Mouse (Mus musculus) midbrain, embryonic 12.5 days (tissue): Measurements from ENCODE around the gene Clgn. TPM values are rescaled to one million over a fixed set of nuclear protein-coding genes. Genes with fewer than 3 reads are reported as not detected.
"Not testable (repeated sequence)": the region's sequence is repeated elsewhere in the genome, so short reads cannot be mapped to it uniquely, and the experiment has no call there.

ENCODE experiments used
- ATAC-seq: fragments of 200-750 bp; cut with Nextera tagmentation; 2 replicates; pipeline ENCODE4 v1.8.0; 2017; ENCODE audit warnings: low read depth, moderate TSS enrichment, moderate library complexity; ENCODE audit not compliant: low FRiP score
- H3K27ac ChIP-seq: fragments of 300-500 bp; sonication (generic); replicated peaks from 2 replicates; pipeline ENCODE4 v1.5.1; 2016; ENCODE audit warnings: mild to moderate bottlenecking
- H3K27me3 ChIP-seq: fragments of 300-500 bp; sonication (generic); 2 replicates; pipeline ENCODE4 v1.6.1; 2016; ENCODE audit warnings: mild to moderate bottlenecking
- H3K36me3 ChIP-seq: fragments of 300-500 bp; sonication (generic); 2 replicates; pipeline ENCODE4 v1.6.1; 2016
- H3K4me1 ChIP-seq: fragments of 300-500 bp; sonication (generic); 2 replicates; pipeline ENCODE4 v1.6.1; 2016
- H3K4me2 ChIP-seq: fragments of 300-500 bp; sonication (generic); replicated peaks from 2 replicates; pipeline ENCODE4 v1.6.1; 2016; ENCODE audit warnings: mild to moderate bottlenecking, moderate library complexity
- H3K4me3 ChIP-seq: fragments of 300-500 bp; sonication (generic); 2 replicates; pipeline ENCODE4 v1.5.1; 2016; ENCODE audit warnings: mild to moderate bottlenecking
- H3K9ac ChIP-seq: fragments of 300-500 bp; sonication (generic); replicated peaks from 2 replicates; pipeline ENCODE4 v1.6.1; 2016; ENCODE audit warnings: mild to moderate bottlenecking, moderate library complexity
- H3K9me3 ChIP-seq: fragments of 300-500 bp; sonication (generic); 2 replicates; pipeline ENCODE4 v1.6.1; 2016; ENCODE audit warnings: mild to moderate bottlenecking
- WGBS: fragments of 180-500 bp; shearing (Covaris S2); methylation state at CpG from one replicate; pipeline ENCODE4 v1.1.7; 2016; 5-methylcytosine and 5-hydroxymethylcytosine counted together
- polyA plus RNA-seq: library from polyadenylated mRNA; unstranded; fragments of >200 nt; fragmentation: Nextera tagmentation; extraction: Ambion mirVana; gene quantifications from 2 replicates; pipeline ENCODE4 v1.2.1, GENCODE M21; 2016

The Clgn gene
- polyA plus RNA-seq, 1 experiment from 2014 or later = 5.9 TPM

- no peaks in the 10 kb centered on the region for H3K36me3 ChIP-seq
- no peaks in the 10 kb centered on the region for H3K27me3 ChIP-seq
- H3K4me3 ChIP-seq = no peak overlapping the region
- no peak overlapping the region for H3K4me2 ChIP-seq
- H3K4me1 ChIP-seq = no peaks in the 10 kb centered on the region
- no peak overlapping the region for H3K9ac ChIP-seq
- 76% methylated on average over 11 of the region's 11 CpGs for WGBS
- ATAC-seq = no peak
- H3K27ac ChIP-seq = no peak overlapping the region
- H3K9me3 ChIP-seq = no peaks in the 10 kb centered on the region
Observed at GRCm38 (mm10) chr8:83426104-83426759, 36.6 kb downstream of the Clgn start.

- WGBS = 84% methylated on average over 7 of the region's 7 CpGs
- Histone ChIP-seq H3K36me3 (no peaks in the 10 kb centered on the region), H3K4me3 (no peak overlapping the region), H3K27ac (no peak overlapping the region), H3K9me3 (no peaks in the 10 kb centered on the region), H3K27me3 (no peaks in the 10 kb centered on the region), H3K4me2 (no peak overlapping the region), H3K9ac (no peak overlapping the region), H3K4me1 (no peaks in the 10 kb centered on the region)
- no peak for ATAC-seq
Observed at GRCm38 (mm10) chr8:83426949-83427348, 37.3 kb downstream of the Clgn start.

- H3K9me3 ChIP-seq, H3K4me2 ChIP-seq, H3K27me3 ChIP-seq, H3K27ac ChIP-seq, H3K4me3 ChIP-seq, H3K9ac ChIP-seq, ATAC-seq, H3K4me1 ChIP-seq: not testable (repeated sequence)
- 87% methylated on average over 3 of the region's 3 CpGs for WGBS
- H3K36me3 ChIP-seq = peaks cover 11% of the 10 kb centered on the region
Observed at GRCm38 (mm10) chr8:83428621-83429020, 39.0 kb downstream of the Clgn start.

- no peaks in the 10 kb centered on the region for H3K4me1 ChIP-seq
Observed at GRCm38 (mm10) chr8:83429071-83429524, 39.4 kb downstream of the Clgn start.

GRCm38 (mm10) chr8:83437077-83437476, 47.4 kb downstream of the Clgn start:
- Histone ChIP-seq H3K4me1 (peaks cover 14% of the 10 kb centered on the region), H3K36me3 (peaks cover 31% of the 10 kb centered on the region), H3K4me3 (no peak overlapping the region), H3K27me3 (no peaks in the 10 kb centered on the region), H3K4me2 (no peak overlapping the region), H3K9ac (no peak overlapping the region), H3K27ac (no peak overlapping the region), H3K9me3 (no peaks in the 10 kb centered on the region)
- ATAC-seq = no peak
- WGBS = 95% methylated on average over 1 of the region's 1 CpGs

More at GRCm38 (mm10) chr8:83429071-83429524, 39.4 kb downstream of the Clgn start:
- H3K4me3 ChIP-seq = no peak overlapping the region
- no peaks in the 10 kb centered on the region for H3K27me3 ChIP-seq
- no peak overlapping the region for H3K27ac ChIP-seq
- H3K4me2 ChIP-seq = no peak overlapping the region
- no peaks in the 10 kb centered on the region for H3K9me3 ChIP-seq
- ATAC-seq = no peak
- no peak overlapping the region for H3K9ac ChIP-seq
- H3K36me3 ChIP-seq = peaks cover 16% of the 10 kb centered on the region
- 77% methylated on average over 4 of the region's 4 CpGs for WGBS

GRCm38 (mm10) chr8:83441656-83442242, 52.1 kb downstream of the Clgn start:
- Histone ChIP-seq H3K27ac (peak overlapping the region; percentile 93), H3K4me1 (peaks cover 14% of the 10 kb centered on the region), H3K4me3 (peak overlapping the region; percentile 93), H3K9me3 (no peaks in the 10 kb centered on the region), H3K4me2 (peak overlapping the region; percentile 62), H3K36me3 (peaks cover 9% of the 10 kb centered on the region; the same call in 1 of the 2 replicates), H3K27me3 (no peaks in the 10 kb centered on the region), H3K9ac (peak overlapping the region; percentile 95)
- WGBS = 1% methylated on average over 29 of the region's 29 CpGs
- ATAC-seq = no peak

GRCm38 (mm10) chr8:83442243-83443051, 52.8 kb downstream of the Clgn start:
- no peaks in the 10 kb centered on the region for H3K27me3 ChIP-seq
- WGBS = under 1% methylated on average over 64 of the region's 64 CpGs
- 0 out of 2 replicates have a peak, but pooled peaks cover 3% of the 10 kb centered on the region for H3K36me3 ChIP-seq
- peak overlapping the region; percentile 93 for H3K4me3 ChIP-seq
- H3K4me2 ChIP-seq = peak overlapping the region; percentile 63
- peaks cover 14% of the 10 kb centered on the region for H3K4me1 ChIP-seq
- peak overlapping the region; percentile 93 for H3K27ac ChIP-seq
- peak; percentile 100 for ATAC-seq
- peak overlapping the region; percentile 95 for H3K9ac ChIP-seq
- no peaks in the 10 kb centered on the region for H3K9me3 ChIP-seq

- no peaks in the 10 kb centered on the region for H3K9me3 ChIP-seq
- H3K4me3 ChIP-seq = peak overlapping the region; percentile 93
- WGBS = 28% methylated on average over 5 of the region's 5 CpGs
- peak; percentile 1; the same call in 1 of the 2 replicates for ATAC-seq
- no peaks in the 10 kb centered on the region for H3K36me3 ChIP-seq
- no peaks in the 10 kb centered on the region for H3K27me3 ChIP-seq
- peaks cover 14% of the 10 kb centered on the region for H3K4me1 ChIP-seq
- H3K4me2 ChIP-seq = peak overlapping the region; percentile 63
- peak overlapping the region; percentile 55 for H3K9ac ChIP-seq
- H3K27ac ChIP-seq = peak overlapping the region; percentile 91
Observed at GRCm38 (mm10) chr8:83443052-83443400, 53.4 kb downstream of the Clgn start.

- Histone ChIP-seq H3K9ac (no peak overlapping the region), H3K4me2 (no peak overlapping the region), H3K4me1 (no peaks in the 10 kb centered on the region), H3K9me3 (no peaks in the 10 kb centered on the region), H3K4me3 (no peak overlapping the region), H3K27me3 (no peaks in the 10 kb centered on the region), H3K27ac (no peak overlapping the region), H3K36me3 (no peaks in the 10 kb centered on the region)
- 70% methylated on average over 1 of the region's 1 CpGs for WGBS
- ATAC-seq = no peak
Observed at GRCm38 (mm10) chr8:83449960-83450359, 60.3 kb downstream of the Clgn start.

GRCm38 (mm10) chr8:83451056-83451455, 61.4 kb downstream of the Clgn start:
- no peak overlapping the region for H3K4me3 ChIP-seq
- no peaks in the 10 kb centered on the region for H3K36me3 ChIP-seq
- no peaks in the 10 kb centered on the region for H3K9me3 ChIP-seq
- H3K9ac ChIP-seq = no peak overlapping the region
- H3K4me1 ChIP-seq = no peaks in the 10 kb centered on the region
- H3K27me3 ChIP-seq = no peaks in the 10 kb centered on the region
- no peak overlapping the region for H3K27ac ChIP-seq
- no peak overlapping the region for H3K4me2 ChIP-seq
- WGBS = 19% methylated on average over 3 of the region's 3 CpGs
- ATAC-seq = peak; percentile 70; the same call in 1 of the 2 replicates

GRCm38 (mm10) chr8:83457121-83457520, 67.5 kb downstream of the Clgn start:
- H3K4me3 ChIP-seq = no peak overlapping the region
- no peaks in the 10 kb centered on the region for H3K4me1 ChIP-seq
- H3K27me3 ChIP-seq = no peaks in the 10 kb centered on the region
- WGBS = 68% methylated on average over 6 of the region's 6 CpGs
- no peak overlapping the region for H3K4me2 ChIP-seq
- H3K27ac ChIP-seq = no peak overlapping the region
- H3K36me3 ChIP-seq = no peaks in the 10 kb centered on the region
- no peak for ATAC-seq
- no peak overlapping the region for H3K9ac ChIP-seq
- H3K9me3 ChIP-seq = no peaks in the 10 kb centered on the region

GRCm38 (mm10) chr8:83458222-83458621, 68.6 kb downstream of the Clgn start, which contains the start of gene Scoc:
Gene Scoc, minus strand, starts transcription at chr8:83458391.
- H3K36me3 ChIP-seq = no peaks in the 10 kb centered on the region
- 89% methylated on average over 14 of the region's 14 CpGs for WGBS

More at GRCm38 (mm10) chr8:83458222-83458621, 68.6 kb downstream of the Clgn start, which contains the start of gene Scoc:
- H3K9me3 ChIP-seq = no peaks in the 10 kb centered on the region
- no peak within 1 kb of the TSS for H3K4me3 ChIP-seq
- no peak within 1 kb of the TSS for H3K4me2 ChIP-seq
- no peaks in the 10 kb centered on the region for H3K4me1 ChIP-seq
- no peak for ATAC-seq
- H3K9ac ChIP-seq = no peak within 1 kb of the TSS
- no peak within 1 kb of the TSS for H3K27ac ChIP-seq
- no peaks in the 10 kb centered on the region for H3K27me3 ChIP-seq
